Mouse (Mus musculus) megakaryocyte, embryonic 14.5 days (primary cell): ENCODE data around the gene Fgr. TPM values are rescaled to one million over a fixed set of nuclear protein-coding genes. Genes with fewer than 3 reads are reported as not detected.

Source experiments
- H3K27me3 ChIP-seq: replicated peaks from 2 replicates; pipeline ENCODE3; 2012; ENCODE audit warnings: inconsistent platforms
- H3K36me3 ChIP-seq: replicated peaks from 2 replicates; pipeline ENCODE3; 2012; ENCODE audit warnings: low read length, inconsistent platforms, mixed read lengths
- H3K4me1 ChIP-seq: 2 replicates; pipeline ENCODE4 v1.6.1; 2012; ENCODE audit warnings: inconsistent platforms
- H3K4me3 ChIP-seq: replicated peaks from 2 replicates; pipeline ENCODE3; 2012; ENCODE audit warnings: moderate library complexity, mild to moderate bottlenecking, inconsistent platforms
- H3K9me3 ChIP-seq: 2 replicates; pipeline ENCODE4 v1.6.1; 2012; ENCODE audit warnings: inconsistent platforms
- FLI1 ChIP-seq: IDR thresholded peaks from 2 replicates; pipeline ENCODE4 v1.6.1; 2012; ENCODE audit warnings: low read length, inconsistent platforms, mixed read lengths
- GATA1 ChIP-seq: IDR thresholded peaks from 3 replicates; pipeline ENCODE4 v1.6.1; 2012; ENCODE audit warnings: mixed read lengths, low read length, inconsistent platforms, borderline replicate concordance
- polyA plus RNA-seq: library from polyadenylated mRNA; stranded (reverse); fragments of >175 nt; gene quantifications from 2 replicates; pipeline ENCODE4 v1.2.3, GENCODE M21; 2012; ENCODE audit warnings: low replicate concordance; ENCODE audit not compliant: insufficient read depth

Gene Fgr
- polyA plus RNA-seq, 1 experiment = 4.8 TPM

- Histone ChIP-seq H3K9me3 (no peaks in the 10 kb centered on the region), H3K36me3 (peaks cover 85% of the 10 kb centered on the region), H3K4me1 (peaks cover 95% of the 10 kb centered on the region), H3K27me3 (peaks cover 3% of the 10 kb centered on the region), H3K4me3 (no peak overlapping the region)
- no peak for TF ChIP-seq GATA1
- no peak for TF ChIP-seq FLI1
These were observed 58.7 kb downstream of the Fgr start for GRCm38 (mm10) chr4:133032410-133033095.

DNA sequence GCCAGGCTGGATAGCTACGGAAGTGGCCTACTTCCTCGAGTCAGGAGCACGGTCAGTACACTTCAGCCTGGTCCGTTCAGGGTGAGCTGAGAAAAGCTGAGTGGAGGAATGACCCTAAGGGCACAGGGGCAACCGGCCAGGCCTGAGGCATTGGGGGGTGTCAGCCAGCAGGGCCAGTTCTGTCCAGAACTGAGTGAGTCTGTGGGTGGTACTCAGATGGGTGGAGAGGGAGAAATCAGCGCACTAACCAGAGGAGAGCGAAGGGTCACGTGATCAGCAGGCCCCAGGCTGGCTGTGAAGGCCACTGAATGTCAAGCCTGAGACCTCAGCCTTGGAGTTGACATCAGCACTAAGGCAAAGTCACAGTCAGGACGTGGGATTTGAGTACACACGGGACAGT is 60.6 kb downstream of the Fgr start:
- Histone ChIP-seq H3K4me1 (peaks cover 95% of the 10 kb centered on the region), H3K36me3 (peaks cover 78% of the 10 kb centered on the region), H3K27me3 (peaks cover 8% of the 10 kb centered on the region), H3K9me3 (no peaks in the 10 kb centered on the region), H3K4me3 (no peak overlapping the region)
- no peak for TF ChIP-seq GATA1
- TF ChIP-seq FLI1 = no peak

- Histone ChIP-seq H3K4me3 (peak overlapping the region; percentile 31), H3K27me3 (peaks cover 8% of the 10 kb centered on the region), H3K36me3 (peaks cover 80% of the 10 kb centered on the region), H3K9me3 (no peaks in the 10 kb centered on the region), H3K4me1 (peaks cover 93% of the 10 kb centered on the region)
- TF ChIP-seq FLI1 = no peak
- TF ChIP-seq GATA1 = no peak
These were observed 61.6 kb downstream of the Fgr start for GRCm38 (mm10) chr4:133035446-133035845.

- H3K9me3 ChIP-seq = no peaks in the 10 kb centered on the region
- peaks cover 82% of the 10 kb centered on the region for H3K36me3 ChIP-seq
- TF ChIP-seq FLI1 (no peak), GATA1 (no peak)
- H3K27me3 ChIP-seq = peaks cover 8% of the 10 kb centered on the region
- no peak overlapping the region for H3K4me3 ChIP-seq
- H3K4me1 ChIP-seq = peaks cover 93% of the 10 kb centered on the region
These were observed 62.1 kb downstream of the Fgr start for GRCm38 (mm10) chr4:133035946-133036345.

GRCm38 (mm10) chr4:133037293-133037692 is 63.4 kb downstream of the Fgr start:
- Histone ChIP-seq H3K36me3 (peaks cover 78% of the 10 kb centered on the region), H3K4me1 (peaks cover 93% of the 10 kb centered on the region), H3K9me3 (no peaks in the 10 kb centered on the region), H3K4me3 (no peak overlapping the region), H3K27me3 (peaks cover 8% of the 10 kb centered on the region)
- TF ChIP-seq FLI1 (no peak), GATA1 (no peak)

DNA sequence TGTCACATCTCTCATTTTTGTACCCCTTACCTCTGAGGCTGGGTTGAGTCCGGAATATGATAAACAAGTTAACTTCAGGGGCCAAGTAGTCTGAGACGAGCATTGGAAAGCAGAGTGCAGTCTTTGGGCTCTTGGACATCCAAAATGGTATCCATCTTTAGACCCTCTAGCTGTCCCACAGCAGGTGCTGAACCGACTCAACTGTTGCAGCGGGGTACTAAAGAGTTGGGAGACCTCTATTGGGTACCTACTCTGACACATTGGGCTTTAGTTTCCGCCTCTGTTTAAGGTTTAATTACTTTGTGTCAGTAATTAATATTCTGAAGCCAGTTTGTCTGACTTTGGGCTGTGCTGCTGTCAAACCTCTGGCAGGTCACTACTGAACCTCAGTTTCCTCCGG is 63.9 kb downstream of the Fgr start:
- H3K4me1 ChIP-seq = peaks cover 93% of the 10 kb centered on the region
- peaks cover 77% of the 10 kb centered on the region for H3K36me3 ChIP-seq
- no peaks in the 10 kb centered on the region for H3K9me3 ChIP-seq
- peaks cover 8% of the 10 kb centered on the region for H3K27me3 ChIP-seq
- TF ChIP-seq FLI1 (no peak), GATA1 (no peak)
- H3K4me3 ChIP-seq = peak overlapping the region; percentile 88

- H3K9me3 ChIP-seq = no peaks in the 10 kb centered on the region
- peak overlapping the region; percentile 88 for H3K4me3 ChIP-seq
- H3K4me1 ChIP-seq = peaks cover 95% of the 10 kb centered on the region
- H3K27me3 ChIP-seq = peaks cover 8% of the 10 kb centered on the region
- peaks cover 78% of the 10 kb centered on the region for H3K36me3 ChIP-seq
- no peak for TF ChIP-seq FLI1
- no peak for TF ChIP-seq GATA1
These were observed 64.7 kb downstream of the Fgr start for GRCm38 (mm10) chr4:133038521-133039115.

GRCm38 (mm10) chr4:133039116-133039819 is 65.4 kb downstream of the Fgr start:
- H3K4me3 ChIP-seq = peak overlapping the region; percentile 88
- peaks cover 75% of the 10 kb centered on the region for H3K36me3 ChIP-seq
- TF ChIP-seq FLI1 (no peak), GATA1 (no peak)
- no peaks in the 10 kb centered on the region for H3K9me3 ChIP-seq
- H3K4me1 ChIP-seq = peaks cover 96% of the 10 kb centered on the region
- peaks cover 8% of the 10 kb centered on the region for H3K27me3 ChIP-seq

DNA sequence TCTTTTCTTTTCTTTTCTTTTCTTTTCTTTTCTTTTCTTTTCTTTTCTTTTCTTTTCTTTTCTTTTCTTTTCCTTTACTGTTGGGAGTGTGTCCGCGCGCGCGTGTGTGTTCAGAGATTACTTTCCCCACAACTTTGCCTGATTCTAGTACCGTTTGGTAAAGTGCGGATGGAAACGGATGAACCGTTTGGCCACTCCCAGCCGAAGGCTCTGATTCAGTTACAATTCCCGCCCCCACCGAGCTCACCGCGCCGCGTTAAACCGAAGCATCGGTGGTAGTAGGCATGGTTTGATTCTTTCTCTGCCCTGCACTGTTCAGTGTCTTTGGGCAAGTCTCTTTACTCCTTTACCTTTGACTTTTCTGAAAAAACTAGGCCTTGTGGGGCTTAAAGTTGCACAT is 65.9 kb downstream of the Fgr start:
- Histone ChIP-seq H3K9me3 (no peaks in the 10 kb centered on the region), H3K4me3 (no peak overlapping the region), H3K36me3 (peaks cover 73% of the 10 kb centered on the region), H3K27me3 (peaks cover 8% of the 10 kb centered on the region), H3K4me1 (peaks cover 96% of the 10 kb centered on the region)
- TF ChIP-seq FLI1 (no peak), GATA1 (no peak)

GRCm38 (mm10) chr4:133040241-133040904 is 66.5 kb downstream of the Fgr start:
- Histone ChIP-seq H3K4me1 (peaks cover 96% of the 10 kb centered on the region), H3K36me3 (peaks cover 73% of the 10 kb centered on the region), H3K27me3 (peaks cover 8% of the 10 kb centered on the region), H3K9me3 (no peaks in the 10 kb centered on the region), H3K4me3 (no peak overlapping the region)
- TF ChIP-seq GATA1 (no peak), FLI1 (no peak)
